Mouse (Mus musculus): Measurements from ENCODE around the gene Spata21. TPM values are rescaled to one million over a fixed set of nuclear protein-coding genes. Genes with fewer than 3 reads are reported as not detected.

Gene Spata21
- total RNA-seq, 2 experiments from 2014 or later: not detected

DNA sequence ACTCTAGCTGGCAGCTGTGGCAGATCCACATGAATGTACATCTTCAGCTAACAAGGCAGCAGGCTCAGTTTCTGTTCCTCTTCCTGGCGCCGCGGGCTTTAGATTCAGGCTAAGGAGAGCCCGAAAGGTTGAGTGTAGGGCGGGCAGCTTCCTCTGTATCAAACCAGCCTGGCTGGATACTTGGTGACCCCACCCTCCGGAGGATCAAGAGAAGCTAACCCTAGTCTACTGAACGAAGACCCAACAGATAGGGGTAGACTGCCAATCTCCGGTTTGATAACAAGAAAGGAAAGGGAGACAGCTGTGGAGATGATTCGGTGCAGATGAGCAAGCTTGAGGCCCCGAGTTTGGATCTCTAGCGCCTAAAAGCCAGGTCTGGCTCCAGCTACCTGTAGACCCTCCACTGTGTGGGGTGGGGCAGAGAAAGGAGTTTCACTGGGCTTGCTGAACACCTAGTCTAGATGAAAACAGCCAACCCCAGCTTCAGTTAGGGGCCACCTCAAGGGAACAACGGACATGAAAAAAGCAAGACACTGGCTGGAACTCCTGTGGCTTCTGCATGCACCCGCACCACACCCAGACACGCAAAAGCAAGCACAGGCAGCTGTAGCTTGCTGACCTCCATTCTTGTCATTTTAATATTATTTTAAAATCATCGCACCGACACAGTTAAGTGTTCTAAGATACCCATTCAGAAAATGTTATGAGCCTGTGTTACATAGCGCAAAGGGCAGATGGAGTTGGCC lies 11.2 kb upstream of the Spata21 start:
- no peak for DNase-seq

DNA sequence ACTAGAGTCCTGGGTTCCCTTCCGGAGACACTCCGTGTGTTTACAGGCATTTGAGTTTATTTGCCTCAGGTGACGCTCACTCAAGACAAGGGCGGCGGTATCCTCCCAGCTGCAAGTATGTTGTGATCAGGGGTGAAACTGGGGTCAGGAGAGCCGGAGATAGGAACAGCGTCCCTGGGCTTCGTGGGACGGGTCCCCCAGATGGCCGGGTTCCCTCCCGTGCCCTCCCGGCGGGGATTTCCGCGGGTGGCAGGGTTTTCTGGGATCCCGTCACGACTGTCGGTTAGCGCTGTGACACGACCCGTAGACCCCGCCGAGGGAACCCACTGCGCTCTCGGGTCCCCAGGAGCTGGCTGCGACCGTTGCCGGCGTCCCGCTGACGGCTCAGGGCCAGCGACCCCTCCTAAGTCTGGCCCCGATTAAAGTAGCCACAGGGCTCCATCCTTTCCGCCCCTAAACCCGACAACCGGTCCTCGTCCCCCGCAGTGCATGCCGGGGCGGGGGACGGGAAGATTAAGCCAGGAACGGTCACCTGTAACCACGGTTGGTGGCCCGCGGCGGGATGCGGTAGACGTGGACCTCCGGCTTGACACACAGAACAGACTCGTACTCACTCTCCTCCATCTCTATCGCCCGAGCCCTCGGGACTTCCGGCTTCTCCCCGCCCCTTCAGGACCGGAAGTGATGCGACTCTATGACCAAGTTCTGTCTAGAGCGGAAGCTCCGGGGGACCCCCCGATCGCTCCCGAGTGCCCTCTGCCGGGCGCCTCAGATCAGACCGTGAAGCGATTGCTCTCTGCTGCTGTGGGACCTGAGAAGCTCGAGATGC lies 10.2 kb upstream of the Spata21 start, which contains the start of gene Necap2:
Gene Necap2, minus strand, starts transcription at position 677 of the 829 bp plus-strand sequence.
- DNase-seq: peak; percentile 97

- no peak for DNase-seq
These were observed 9.5 kb upstream of the Spata21 start for GRCm38 (mm10) chr4:141078510-141079137.

DNA sequence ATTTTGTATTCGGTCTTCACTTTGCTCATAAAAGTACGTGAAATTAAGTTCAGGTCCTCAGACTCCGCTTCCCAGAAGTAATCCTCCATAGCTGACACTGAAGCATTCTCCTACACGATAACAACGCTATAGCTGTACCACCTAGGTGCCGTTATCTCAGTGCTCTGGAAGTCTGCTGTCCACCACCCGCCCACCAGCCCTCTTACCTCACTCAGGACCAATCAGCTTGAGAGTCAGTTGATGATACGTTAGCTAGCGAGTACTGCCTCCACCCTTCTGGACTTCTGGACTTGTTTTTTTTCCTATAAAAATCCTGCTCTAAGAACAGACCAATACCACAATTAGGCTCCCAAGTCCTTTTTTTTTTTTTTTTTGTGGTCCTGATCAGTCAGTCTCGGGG lies 1.3 kb upstream of the Spata21 start:
- no peak for DNase-seq

DNA sequence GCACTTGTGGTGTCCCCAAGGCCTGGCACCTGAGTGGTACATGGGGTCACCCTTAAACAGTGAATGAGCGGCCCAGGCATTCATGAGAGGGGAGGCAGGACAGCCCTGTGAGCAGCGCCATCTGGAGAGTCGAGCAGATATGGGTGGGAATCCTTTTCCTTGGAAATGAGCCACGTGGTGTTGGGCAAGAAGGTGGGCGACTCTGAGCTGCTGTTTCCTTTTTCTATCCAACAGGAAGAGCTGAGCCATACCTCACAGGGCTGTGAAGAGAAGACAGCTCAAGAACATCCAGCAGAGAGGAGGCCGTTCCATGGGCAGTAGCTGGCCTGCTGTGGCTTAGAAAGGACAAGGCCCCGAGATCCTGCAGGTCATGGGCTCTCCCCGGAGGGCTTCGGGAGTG lies 581 bp downstream of the Spata21 start:
- DNase-seq: no peak

DNA sequence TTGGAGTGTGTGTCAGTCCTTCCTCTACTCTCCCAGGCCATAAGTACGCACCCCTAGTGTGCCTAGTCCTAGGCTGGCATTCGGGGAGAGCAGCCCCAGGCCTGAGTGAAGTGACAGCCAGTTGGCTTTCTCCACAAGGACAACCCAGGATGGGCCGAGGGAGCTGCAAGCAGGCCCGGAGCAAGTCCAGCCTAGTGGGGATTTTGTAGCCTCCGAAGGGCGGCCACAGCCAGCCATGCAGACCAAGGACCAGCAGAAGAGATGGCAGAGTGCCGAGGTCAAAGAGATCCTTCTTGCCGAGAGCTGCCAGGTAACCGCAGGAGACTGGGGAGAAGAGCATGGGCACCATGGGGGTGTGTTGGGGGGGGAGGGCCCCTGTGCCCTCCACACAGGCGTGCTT lies 6.9 kb downstream of the Spata21 start:
- peak; percentile 68 for DNase-seq

- DNase-seq: no peak
These were observed 8.6 kb downstream of the Spata21 start for GRCm38 (mm10) chr4:141096710-141097109.

DNA sequence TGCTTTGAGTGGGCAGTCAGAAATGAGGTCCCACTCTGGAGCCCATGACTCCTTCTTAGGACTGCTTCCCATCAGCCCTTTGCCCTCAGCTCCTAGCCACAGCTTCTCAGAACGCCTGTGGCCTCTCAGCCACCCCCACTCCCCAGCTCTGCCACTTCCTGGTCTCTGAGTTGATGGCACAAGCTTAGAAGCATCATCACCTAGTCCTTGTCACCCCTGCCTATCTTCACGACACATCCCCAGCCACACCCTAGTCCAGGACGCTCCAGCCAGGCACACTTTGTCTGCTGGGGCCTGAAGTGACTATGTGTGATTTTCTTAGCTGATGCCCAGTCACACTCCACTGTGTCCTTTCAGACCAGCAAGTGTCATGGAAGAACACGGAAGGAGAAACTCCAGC lies 10.8 kb downstream of the Spata21 start:
- DNase-seq: no peak

- no peak for DNase-seq
These were observed 11.8 kb downstream of the Spata21 start for GRCm38 (mm10) chr4:141099956-141100355.

GRCm38 (mm10) chr4:141101291-141101690 lies 13.2 kb downstream of the Spata21 start:
- no peak for DNase-seq

- peak; percentile 53 for DNase-seq
These were observed 13.7 kb downstream of the Spata21 start for GRCm38 (mm10) chr4:141101855-141102254.

GRCm38 (mm10) chr4:141106526-141107183 lies 18.5 kb downstream of the Spata21 start:
- DNase-seq: no peak

GRCm38 (mm10) chr4:141108196-141108732 lies 20.1 kb downstream of the Spata21 start:
- no peak for DNase-seq

GRCm38 (mm10) chr4:141113831-141114230 lies 25.7 kb downstream of the Spata21 start:
- DNase-seq: peak; percentile 41

DNA sequence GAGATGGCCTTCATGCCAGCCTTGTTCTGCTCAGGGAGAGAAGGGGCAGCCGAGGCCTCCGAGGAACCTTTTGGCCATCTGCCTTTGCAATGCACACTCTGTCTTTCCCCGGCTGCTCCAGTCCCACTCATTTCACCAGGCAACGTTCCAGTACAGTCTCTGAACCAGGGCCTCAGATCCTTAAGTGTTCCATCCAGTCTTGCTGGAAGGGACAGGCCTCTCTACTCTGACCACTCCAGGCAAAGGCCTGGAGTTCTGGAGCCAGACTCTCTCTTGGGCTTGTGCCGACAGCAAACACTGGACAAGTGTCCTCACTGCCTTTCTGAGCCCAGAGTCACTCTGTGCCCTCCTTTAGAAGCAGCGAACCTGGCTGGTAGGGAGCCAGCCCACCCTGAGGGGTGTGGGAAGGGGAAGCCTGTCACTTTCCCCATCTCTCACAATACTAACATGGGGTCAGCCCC lies 26.4 kb downstream of the Spata21 start:
- DNase-seq: peak; percentile 58

DNA sequence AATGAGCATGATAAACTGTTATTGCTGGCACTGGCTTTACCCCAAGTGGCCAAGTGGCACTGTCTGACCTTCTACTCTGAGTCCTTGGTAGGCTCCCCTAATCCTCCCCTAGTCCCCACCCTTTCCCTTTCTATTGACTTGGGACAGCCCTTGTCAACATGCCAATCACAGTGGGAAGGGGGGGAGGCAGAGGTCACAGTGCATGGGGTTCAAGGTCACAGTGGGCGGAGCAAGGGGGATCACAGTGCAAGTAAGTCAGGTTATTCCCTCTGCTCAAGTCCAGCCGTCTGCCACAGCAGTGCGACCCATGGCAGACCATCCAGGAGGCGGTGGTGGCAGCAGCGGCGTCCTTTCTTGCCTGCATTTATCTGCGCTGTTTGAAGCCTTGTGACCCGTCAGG lies 27.3 kb downstream of the Spata21 start:
- DNase-seq: peak; percentile 51

DNA sequence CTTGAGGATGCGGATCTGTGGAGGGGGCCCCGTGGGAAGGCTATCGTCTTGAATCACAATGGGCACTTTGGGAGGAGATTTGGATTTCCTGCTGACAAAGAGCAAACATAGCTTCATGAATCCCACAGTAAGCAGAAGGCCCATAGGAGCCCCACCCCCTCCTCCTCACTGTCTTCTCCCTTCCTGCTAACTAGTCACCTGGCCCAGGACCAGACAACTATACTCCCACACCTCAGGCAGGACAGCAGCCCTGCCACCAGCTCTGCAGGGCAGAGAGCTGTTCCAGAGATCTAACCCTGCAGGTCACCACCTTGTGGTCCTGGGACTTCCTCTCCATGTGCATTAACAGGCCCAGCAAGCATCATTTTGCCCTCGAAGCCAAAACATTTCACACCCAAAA lies 30.6 kb downstream of the Spata21 start:
- DNase-seq: no peak

DNA sequence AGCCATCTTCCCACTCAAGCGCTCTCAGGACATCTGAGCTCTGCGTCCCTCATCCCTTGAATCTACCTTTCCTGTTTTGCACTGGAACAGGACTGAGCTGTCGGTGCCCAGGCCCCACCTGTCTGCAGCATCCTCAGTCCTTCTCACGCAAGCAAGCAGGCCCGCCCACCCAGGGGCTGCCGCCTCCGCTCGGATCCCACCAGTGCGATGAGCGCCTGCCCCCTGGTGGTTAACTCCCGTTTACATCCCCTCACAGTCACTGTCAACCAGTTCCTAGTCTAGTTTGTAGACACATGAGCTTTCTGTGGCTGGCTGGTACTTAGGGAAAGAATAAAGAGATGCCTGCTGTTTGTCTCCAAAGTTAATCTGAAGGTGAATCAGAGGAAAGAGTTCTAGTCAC lies 32.6 kb downstream of the Spata21 start:
- DNase-seq: peak; percentile 75

DNA sequence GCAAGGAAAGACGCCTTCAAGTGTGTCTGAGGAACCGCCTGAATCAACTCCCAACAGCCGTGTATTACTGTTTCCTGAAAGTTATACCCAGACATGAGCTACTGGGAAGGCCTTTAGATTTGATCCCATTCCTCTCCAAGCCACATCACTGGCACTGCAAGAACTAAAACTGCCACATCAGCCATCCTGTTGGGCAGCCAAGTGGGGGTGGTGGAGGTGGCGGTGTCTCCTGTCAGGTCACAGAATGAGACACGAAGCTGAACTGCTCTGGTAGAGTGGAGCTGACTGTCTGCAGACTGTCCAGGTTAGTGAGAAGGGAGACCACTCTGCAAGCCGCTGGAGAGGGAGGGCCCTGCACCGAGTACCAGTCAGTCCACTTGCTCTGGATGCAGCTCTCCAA lies 34.5 kb downstream of the Spata21 start:
- DNase-seq: no peak

GRCm38 (mm10) chr4:141123065-141123464 lies 34.9 kb downstream of the Spata21 start:
- DNase-seq: no peak

DNA sequence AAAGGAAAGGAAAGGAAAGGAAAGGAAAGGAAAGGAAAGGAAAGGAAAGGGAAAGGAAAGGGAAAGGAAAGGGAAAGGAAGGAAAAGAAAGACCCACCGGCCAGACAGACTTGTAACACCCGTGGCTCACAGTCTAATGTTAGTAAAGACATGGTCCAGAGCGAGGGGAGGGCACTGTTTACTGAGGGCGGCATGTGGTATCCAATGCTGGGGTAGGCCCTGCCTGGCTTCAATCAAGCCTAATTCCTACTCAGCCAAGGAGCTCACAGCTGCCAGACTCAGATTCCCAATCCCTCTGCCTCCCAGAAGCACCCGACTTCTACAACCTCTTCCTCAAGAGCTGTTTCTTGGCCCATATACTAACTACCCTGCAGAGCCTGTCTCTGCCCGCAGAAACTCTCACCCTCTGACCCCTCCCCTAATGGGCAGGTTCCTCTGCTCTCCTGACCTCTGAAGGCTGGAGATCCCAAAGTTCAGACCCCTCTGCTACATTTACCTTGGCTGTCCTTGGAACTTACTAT lies 41.1 kb downstream of the Spata21 start:
- DNase-seq: no peak

Data from adrenal gland, postnatal 10 days (tissue).